Mouse (Mus musculus) limb, embryonic 14.5 days (tissue): Measurements from ENCODE around the gene Clec4g. TPM values are rescaled to one million over a fixed set of nuclear protein-coding genes. Genes with fewer than 3 reads are reported as not detected.

ENCODE experiments used
- ATAC-seq: fragments of 200-750 bp; cut with Nextera tagmentation; 2 replicates; pipeline ENCODE4 v1.8.0; 2017; ENCODE audit warnings: low read depth, moderate number of reproducible peaks, moderate TSS enrichment; ENCODE audit not compliant: low FRiP score
- DNase-seq: peaks from one replicate; pipeline ENCODE4 v3.0.0-alpha.2; 2015; ENCODE audit warnings: low spot score
- H3K27ac ChIP-seq: fragments of 300-500 bp; sonication (generic); replicated peaks from 2 replicates; pipeline ENCODE4 v1.5.1; 2014; ENCODE audit warnings: low read depth, mild to moderate bottlenecking, low read length, moderate library complexity, mixed read lengths
- H3K27me3 ChIP-seq: fragments of 300-500 bp; sonication (generic); 2 replicates; pipeline ENCODE4 v1.6.1; 2014; ENCODE audit warnings: low read length, mixed read lengths; ENCODE audit not compliant: control insufficient read depth, insufficient read depth
- H3K36me3 ChIP-seq: fragments of 300-500 bp; sonication (generic); 2 replicates; pipeline ENCODE4 v1.6.1; 2014; ENCODE audit warnings: mild to moderate bottlenecking, low read length, moderate library complexity, mixed read lengths; ENCODE audit not compliant: control insufficient read depth, insufficient read depth
- H3K4me1 ChIP-seq: fragments of 300-500 bp; sonication (generic); 2 replicates; pipeline ENCODE4 v1.6.1; 2014; ENCODE audit warnings: antibody characterized with exemption, low read length, mixed read lengths; ENCODE audit not compliant: control insufficient read depth, insufficient read depth
- H3K4me2 ChIP-seq: fragments of 300-500 bp; sonication (generic); replicated peaks from 2 replicates; pipeline ENCODE4 v1.6.1; 2014; ENCODE audit warnings: low read depth, mild to moderate bottlenecking, low read length, moderate library complexity; ENCODE audit not compliant: severe bottlenecking
- H3K4me3 ChIP-seq: fragments of 300-500 bp; sonication (generic); replicated peaks from 2 replicates; pipeline ENCODE4 v1.5.1; 2014; ENCODE audit warnings: low read length
- H3K9ac ChIP-seq: fragments of 300-500 bp; sonication (generic); 2 replicates; pipeline ENCODE4 v1.6.1; 2014; ENCODE audit warnings: mild to moderate bottlenecking, low read depth, low read length, moderate library complexity; ENCODE audit not compliant: severe bottlenecking
- H3K9me3 ChIP-seq: fragments of 300-500 bp; sonication (generic); 2 replicates; pipeline ENCODE4 v1.6.1; 2016; ENCODE audit warnings: low read length; ENCODE audit not compliant: control insufficient read depth
- POLR2A ChIP-seq: fragments of 200-500 bp; IDR thresholded peaks from 2 replicates; pipeline ENCODE4 v1.8.0; 2012; ENCODE audit warnings: inconsistent platforms, mild to moderate bottlenecking, moderate library complexity, borderline replicate concordance; ENCODE audit not compliant: insufficient read depth, insufficient read length; ENCODE audit errors: extremely low read depth
- WGBS: fragments of 180-500 bp; shearing (Covaris S2); extraction: QIAGEN DNeasy Blood & Tissue Kit; methylation state at CpG from one replicate; pipeline ENCODE4 v1.1.7; 2014; 5-methylcytosine and 5-hydroxymethylcytosine counted together
- polyA plus RNA-seq, 2 experiments: library from polyadenylated mRNA; depleted of rRNA in 1 of 2; stranded (reverse) in 1 of 2; unstranded in 1 of 2; fragments of >200 nt; fragmentation: Nextera tagmentation in 1 of 2; extraction: Ambion mirVana in 1 of 2; gene quantifications; 2 replicates each; pipeline versions ENCODE4 v1.2.1 to v1.2.3; 2012 to 2014

The Clec4g gene
- polyA plus RNA-seq, 2 experiments = 0.25 TPM; not detected in 1

DNA sequence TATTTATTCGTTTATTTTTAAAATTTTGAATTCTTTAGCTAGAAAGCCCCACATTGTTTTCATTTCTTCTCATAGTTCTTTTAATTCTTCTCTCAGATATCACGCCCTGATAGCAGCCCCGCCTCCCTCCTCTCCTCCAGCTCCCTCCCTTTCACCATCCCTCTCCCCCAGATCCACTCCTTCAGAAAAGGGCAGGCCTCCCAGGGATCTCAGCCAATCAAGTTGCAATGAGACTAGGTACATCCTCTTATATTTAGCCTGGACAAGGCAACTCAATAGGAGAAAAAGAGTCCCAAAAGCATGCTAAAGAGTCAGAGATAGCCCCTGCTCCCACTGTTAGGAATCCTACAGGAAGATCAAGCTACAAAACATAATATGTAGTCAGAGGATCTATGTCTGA lies 45.8 kb downstream of the Clec4g start:
- ATAC-seq = no peak
- H3K4me2 ChIP-seq = no peak overlapping the region
- 53% methylated on average over 3 of the region's 3 CpGs for WGBS

DNA sequence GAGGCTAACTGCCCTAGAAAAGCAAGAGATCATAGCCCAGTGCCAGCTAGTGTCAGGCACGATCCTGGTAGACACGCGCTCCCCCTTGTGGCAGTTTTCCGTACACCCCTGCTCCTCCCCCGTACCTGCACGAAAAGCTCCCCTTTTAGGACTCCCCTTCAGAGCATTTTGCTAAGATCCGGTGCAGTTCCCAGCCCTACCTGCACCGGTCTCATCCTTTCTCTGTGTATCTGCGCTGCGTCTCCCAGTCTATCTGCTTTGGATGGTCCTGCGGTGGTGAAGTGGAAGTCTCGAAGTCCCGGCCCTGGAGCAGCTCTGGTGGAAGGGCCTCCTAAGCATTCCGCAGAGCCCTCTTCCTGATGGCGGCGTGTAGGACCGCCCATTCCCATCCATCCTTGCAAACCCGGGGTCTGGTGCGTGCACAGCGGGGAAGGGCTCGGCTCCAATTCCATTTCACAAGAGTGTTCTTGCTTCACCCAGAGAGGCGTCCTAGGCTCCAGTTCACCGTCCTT lies 48.4 kb downstream of the Clec4g start, which contains the start of gene Fcor:
TSS of gene Fcor (minus strand) at position 383 of the 512 bp plus-strand sequence.
- peak within 1 kb of the TSS; percentile 62 for H3K9ac ChIP-seq
- WGBS = under 1% methylated on average over 23 of the region's 23 CpGs
- no peaks in the 10 kb centered on the region for H3K36me3 ChIP-seq
- TF ChIP-seq POLR2A = 0 out of 2 replicates have a peak, but pooled peaks have one; percentile 37
- peak; percentile 87 for ATAC-seq
- H3K4me3 ChIP-seq = peak within 1 kb of the TSS; percentile 54
- peak within 1 kb of the TSS; percentile 64 for H3K4me2 ChIP-seq
- peak within 1 kb of the TSS; percentile 70 for H3K27ac ChIP-seq
- peak; percentile 89 for DNase-seq
- H3K27me3 ChIP-seq = no peaks in the 10 kb centered on the region
- no peaks in the 10 kb centered on the region for H3K9me3 ChIP-seq
- H3K4me1 ChIP-seq = peaks cover 2% of the 10 kb centered on the region; the same call in 1 of the 2 replicates

More for the DNA sequence above, 45.8 kb downstream of the Clec4g start:
- no peak for TF ChIP-seq POLR2A
- Histone ChIP-seq H3K36me3 (peaks cover 10% of the 10 kb centered on the region), H3K27ac (no peak overlapping the region), H3K9me3 (no peaks in the 10 kb centered on the region), H3K4me1 (peaks cover 7% of the 10 kb centered on the region), H3K9ac (no peak overlapping the region), H3K4me3 (no peak overlapping the region), H3K27me3 (no peaks in the 10 kb centered on the region)
- DNase-seq = no peak

DNA sequence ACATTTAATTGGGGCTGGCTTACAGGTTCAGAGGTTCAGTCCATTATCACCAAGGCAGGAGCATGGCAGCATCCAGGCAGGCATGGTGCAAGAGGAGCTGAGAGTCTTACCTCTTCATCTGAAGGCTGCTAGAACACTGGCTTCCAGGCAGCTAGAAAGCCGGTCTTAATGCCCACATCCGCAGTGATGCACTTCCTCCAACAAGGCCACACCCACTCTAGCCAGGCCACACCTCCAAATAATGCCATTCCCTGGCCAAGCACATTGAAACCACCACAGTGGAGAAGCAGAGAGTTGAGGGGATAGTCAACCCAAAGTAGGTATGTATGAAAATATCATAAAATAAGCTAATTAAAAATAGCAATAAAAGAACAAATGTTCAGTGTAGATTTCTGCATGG lies 50.1 kb downstream of the Clec4g start:
- Histone ChIP-seq H3K4me2 (no peak overlapping the region), H3K4me1 (no peaks in the 10 kb centered on the region), H3K9ac (no peak overlapping the region), H3K36me3 (no peaks in the 10 kb centered on the region), H3K27me3 (no peaks in the 10 kb centered on the region), H3K27ac (no peak overlapping the region), H3K9me3 (no peaks in the 10 kb centered on the region), H3K4me3 (no peak overlapping the region)
- TF ChIP-seq POLR2A = no peak
- DNase-seq = no peak
- 73% methylated on average over 2 of the region's 2 CpGs for WGBS
- ATAC-seq = no peak

DNA sequence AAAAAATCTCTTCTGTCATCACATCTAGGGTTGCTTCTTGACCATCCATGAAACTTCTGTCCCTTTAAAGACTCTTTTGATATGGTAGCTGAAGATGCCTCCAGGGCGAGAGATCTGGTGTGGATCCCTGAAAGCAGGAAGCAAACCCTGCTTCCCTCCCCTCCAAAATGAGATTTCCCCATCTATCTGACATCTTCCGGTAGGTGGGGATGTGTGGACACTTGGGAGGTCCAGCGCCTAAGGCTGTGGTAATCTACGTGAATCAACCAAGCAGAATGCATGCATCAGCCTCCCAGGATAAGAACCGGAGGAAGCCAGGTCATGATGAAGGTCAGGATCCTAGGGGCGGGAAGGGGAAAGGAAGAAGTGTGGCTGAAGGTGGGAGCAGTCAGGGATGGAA lies 54.9 kb downstream of the Clec4g start, which contains the start of gene Mcemp1:
TSS of gene Mcemp1 (plus strand) at position 248 of the 400 bp plus-strand sequence.
- no peaks in the 10 kb centered on the region for H3K27me3 ChIP-seq
- H3K4me1 ChIP-seq = no peaks in the 10 kb centered on the region
- H3K4me2 ChIP-seq = no peak within 1 kb of the TSS
- H3K9me3 ChIP-seq = no peaks in the 10 kb centered on the region
- TF ChIP-seq POLR2A = no peak
- DNase-seq (no peak), ATAC-seq (no peak)
- no peaks in the 10 kb centered on the region for H3K36me3 ChIP-seq
- no peak within 1 kb of the TSS for H3K9ac ChIP-seq
- WGBS = 72% methylated on average over 6 of the region's 6 CpGs
- no peak within 1 kb of the TSS for H3K4me3 ChIP-seq
- H3K27ac ChIP-seq = no peak within 1 kb of the TSS

DNA sequence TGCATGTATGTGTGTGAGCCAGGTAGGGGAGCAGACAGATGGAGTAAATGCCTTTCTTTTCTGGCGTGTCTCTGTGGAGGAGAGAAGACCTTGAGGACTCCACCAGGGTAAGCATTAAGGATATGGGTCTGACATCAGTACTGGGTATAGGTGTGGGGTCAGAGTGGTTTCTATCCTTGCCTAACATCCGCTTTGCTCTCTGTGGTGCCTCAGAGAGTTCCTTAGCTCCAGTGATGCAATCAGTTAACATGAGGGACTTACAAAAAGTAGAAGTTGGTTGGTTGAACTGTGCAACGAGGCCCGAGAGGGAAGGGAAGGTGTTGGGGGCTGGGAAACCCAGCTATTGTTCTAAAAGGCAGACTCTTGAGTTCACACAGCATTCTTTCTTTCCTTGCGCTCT lies 56.0 kb downstream of the Clec4g start:
- no peaks in the 10 kb centered on the region for H3K36me3 ChIP-seq
- H3K9me3 ChIP-seq = no peaks in the 10 kb centered on the region
- H3K4me3 ChIP-seq = no peak overlapping the region
- WGBS = 65% methylated on average over 5 of the region's 5 CpGs
- DNase-seq = no peak
- ATAC-seq = no peak
- no peak overlapping the region for H3K4me2 ChIP-seq
- TF ChIP-seq POLR2A = no peak
- no peaks in the 10 kb centered on the region for H3K4me1 ChIP-seq
- no peak overlapping the region for H3K27ac ChIP-seq
- H3K9ac ChIP-seq = no peak overlapping the region
- H3K27me3 ChIP-seq = no peaks in the 10 kb centered on the region
